Mouse (Mus musculus): ENCODE measurements around the gene Ddx27.

Ddx27 gene

DNA sequence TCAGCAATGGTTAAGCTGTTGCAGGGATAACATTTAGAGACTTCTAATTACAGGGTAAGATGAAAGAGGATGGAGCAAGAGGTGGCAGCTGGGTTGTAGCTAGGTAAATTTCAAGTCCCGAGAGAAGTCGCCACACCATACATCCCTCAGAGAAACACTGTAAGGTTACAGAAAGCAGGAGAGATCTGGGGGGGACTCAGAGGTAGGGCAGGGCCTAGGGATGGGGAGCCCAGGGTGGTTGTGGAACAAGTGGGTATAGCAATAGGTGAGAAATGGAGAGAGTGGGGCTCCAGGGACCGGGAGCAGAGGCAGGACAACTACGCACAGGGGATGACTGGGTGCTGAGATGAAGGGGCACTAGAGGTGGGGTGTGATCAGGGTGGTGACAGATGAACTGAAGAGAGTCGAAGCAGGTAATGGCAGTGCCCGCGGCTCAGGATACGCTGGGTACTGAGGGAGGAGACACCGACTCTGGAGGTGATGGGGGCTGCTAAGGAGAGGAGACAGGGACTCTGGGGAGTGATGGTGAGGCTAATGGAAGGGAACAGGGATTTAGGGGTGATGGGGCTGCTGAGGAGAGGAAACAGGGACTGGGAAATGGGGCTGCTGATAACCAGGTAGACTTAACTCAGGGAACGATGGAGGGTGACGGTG lies 46.5 kb downstream of the Ddx27 start:
- in situ Hi-C loops (cut with MboI, MseI): loop anchor here in 1 of 2 experiments (10.0 kb wide), 2 partner anchors 433 to 883 kb away; partner anchors contain the start of genes Rnf114 and Spata2

DNA sequence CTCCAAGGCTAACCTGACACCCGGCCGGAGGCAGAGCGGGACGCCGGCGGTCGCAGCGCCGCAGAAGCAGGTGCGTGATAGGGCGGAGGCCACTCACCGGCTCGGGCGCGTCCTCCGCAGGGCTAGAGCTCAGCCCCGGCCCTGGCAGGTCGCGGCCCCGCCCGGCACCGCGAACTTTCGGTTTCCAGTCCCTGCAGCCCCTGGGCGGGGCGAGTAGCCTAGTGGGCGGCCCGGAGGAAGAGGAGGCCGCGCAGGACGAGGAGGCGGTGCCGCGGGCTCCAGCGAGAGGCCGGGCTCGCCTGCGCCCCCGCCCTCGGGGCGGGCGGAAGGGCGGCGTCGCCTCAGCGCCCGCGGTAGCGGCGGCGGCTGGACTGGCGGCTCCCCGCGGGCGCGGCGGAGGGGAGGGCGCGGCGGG lies 47.5 kb downstream of the Ddx27 start:
- in situ Hi-C loops (cut with MboI, MseI): loop anchor here in 1 of 2 experiments (10.0 kb wide), 2 partner anchors 432 to 882 kb away; partner anchors contain the start of genes Rnf114 and Spata2

DNA sequence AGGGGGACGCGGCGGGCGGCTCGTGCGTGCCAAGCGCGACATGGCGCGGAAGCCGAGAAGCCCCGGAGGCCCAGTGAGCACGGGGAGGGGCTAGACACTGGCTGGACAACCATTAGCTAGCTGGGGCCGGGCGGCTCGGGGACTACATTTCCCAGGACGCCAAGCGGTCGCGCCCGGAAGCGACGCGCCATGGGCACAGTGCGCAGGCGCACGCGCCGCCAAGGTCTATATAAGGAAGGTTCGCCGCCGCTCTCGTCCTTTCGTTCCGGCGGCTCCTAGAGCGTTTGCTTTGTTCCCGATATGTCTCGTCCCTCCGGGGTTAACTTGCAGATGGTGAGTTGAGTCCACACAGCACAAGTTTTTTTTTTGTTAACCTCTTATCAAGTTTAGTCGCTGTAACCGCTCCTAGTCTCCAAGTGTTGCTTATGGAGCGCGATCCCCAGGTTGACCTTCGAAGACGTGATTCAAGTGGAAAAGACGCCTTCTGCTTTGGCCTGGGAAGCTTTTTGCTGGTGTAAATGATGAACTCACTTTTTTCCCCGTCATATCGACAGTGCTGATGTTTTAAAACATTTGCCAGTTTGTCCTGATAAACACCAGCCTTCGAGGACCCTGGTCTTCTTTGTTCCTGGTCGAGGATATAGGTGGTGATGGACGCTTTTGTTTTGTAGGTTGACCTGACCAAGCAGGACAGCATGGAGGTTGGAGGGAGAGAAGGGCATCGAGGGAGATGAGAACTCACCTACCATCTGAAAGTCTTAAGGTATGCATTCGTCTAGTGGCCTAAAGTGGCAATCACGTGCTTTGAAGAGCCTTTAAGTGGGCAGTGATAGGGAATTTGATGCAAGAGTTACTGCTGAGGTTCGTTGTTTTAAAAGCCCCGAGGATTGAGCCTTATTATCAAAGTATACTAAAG lies 48.2 kb downstream of the Ddx27 start, which contains the start of gene Znfx1:
TSS of gene Znfx1 (minus strand) at position 51 of the 916 bp plus-strand sequence.
- in situ Hi-C loops (cut with MboI, MseI): loop anchor here in 1 of 2 experiments (10.0 kb wide), 2 partner anchors 432 to 882 kb away; partner anchors contain the start of genes Rnf114 and Spata2

DNA sequence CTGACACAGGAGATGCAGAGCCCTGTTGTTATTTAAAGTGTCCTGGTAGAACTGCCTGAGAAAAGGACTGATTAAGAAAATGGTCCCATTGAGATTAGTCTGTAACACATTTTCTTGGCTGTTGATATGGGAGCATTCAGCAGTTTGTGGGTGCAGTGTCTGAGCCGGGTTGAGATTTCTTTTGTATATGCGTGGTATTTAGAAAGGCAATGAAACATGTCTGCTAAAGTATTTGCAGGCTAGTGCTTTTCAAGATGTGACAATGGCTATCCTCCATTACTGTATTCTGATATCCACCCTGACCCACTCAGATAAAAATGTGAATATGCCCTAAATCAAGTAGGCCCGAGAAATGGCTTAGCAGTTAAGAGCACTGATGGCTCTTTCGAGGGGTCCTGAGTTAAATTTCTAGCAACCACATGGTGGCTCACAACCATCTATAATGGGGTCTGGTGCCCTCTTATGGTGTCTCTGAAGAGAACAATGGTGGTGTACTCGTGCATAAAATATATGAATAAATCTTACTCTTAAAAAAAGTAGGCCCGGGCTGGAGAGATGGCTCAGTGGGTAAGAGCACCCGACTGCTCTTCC lies 49.0 kb downstream of the Ddx27 start:
- in situ Hi-C loops (cut with MboI, MseI): loop anchor here in 1 of 2 experiments (10.0 kb wide), 2 partner anchors 431 to 881 kb away; partner anchors contain the start of genes Rnf114 and Spata2

DNA sequence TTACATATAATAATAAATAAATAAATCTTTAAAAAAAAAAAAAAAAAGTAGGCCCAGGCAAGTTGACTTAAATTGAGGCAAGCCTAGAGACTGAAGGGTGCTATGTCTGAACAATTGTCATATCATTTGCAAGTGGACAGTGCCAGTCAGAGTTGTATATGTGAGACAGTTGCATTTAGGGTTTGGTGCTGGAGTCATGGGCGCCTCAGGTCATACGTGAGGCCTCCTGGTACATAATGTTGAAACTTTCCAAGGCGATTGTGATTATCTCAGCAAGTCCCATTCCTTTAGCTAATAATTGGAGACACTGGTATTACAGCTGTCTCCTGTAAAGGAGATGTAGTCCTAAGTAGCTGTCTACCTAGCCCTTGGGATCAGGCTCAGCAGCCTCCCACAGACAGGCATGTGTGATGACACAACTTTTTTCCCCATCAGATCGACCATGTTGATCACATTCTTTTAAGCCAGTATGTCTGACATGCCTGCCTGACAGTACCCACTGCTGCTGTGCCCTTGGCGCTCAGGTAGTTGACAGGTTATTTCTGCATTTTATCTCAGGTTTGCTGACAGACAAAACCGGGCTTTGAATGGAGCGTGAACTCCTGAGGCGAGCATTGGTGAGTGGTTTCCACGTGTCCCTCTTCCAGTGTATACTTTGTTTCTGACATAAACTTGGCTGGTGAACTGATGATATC lies 49.8 kb downstream of the Ddx27 start:
- in situ Hi-C loops (cut with MboI, MseI): loop anchor here in 1 of 2 experiments (10.0 kb wide), 2 partner anchors 430 to 880 kb away; partner anchors contain the start of genes Rnf114 and Spata2

DNA sequence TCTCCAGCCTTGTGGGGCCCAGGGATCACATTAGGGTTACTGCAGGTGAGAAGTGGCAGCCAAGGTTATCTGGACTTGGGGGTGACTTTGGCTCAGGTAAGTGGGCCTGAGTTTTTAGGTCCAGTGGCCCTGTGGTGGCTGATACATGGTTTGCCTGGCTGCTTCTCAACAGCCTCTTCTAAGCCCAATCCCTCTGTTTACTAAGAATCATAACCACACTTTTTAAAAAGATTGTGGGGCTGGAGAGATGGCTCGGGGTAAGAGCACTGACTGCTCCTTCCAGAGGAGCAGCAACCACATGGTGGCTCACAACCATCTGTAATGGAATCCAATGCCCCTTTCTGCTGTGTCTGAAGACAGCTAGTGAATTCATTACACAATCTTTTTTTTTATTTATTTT lies 51.0 kb downstream of the Ddx27 start:
- in situ Hi-C loops (cut with MboI, MseI): loop anchor here in 1 of 2 experiments (10.0 kb wide), 2 partner anchors 429 to 879 kb away; partner anchors contain the start of genes Rnf114 and Spata2

DNA sequence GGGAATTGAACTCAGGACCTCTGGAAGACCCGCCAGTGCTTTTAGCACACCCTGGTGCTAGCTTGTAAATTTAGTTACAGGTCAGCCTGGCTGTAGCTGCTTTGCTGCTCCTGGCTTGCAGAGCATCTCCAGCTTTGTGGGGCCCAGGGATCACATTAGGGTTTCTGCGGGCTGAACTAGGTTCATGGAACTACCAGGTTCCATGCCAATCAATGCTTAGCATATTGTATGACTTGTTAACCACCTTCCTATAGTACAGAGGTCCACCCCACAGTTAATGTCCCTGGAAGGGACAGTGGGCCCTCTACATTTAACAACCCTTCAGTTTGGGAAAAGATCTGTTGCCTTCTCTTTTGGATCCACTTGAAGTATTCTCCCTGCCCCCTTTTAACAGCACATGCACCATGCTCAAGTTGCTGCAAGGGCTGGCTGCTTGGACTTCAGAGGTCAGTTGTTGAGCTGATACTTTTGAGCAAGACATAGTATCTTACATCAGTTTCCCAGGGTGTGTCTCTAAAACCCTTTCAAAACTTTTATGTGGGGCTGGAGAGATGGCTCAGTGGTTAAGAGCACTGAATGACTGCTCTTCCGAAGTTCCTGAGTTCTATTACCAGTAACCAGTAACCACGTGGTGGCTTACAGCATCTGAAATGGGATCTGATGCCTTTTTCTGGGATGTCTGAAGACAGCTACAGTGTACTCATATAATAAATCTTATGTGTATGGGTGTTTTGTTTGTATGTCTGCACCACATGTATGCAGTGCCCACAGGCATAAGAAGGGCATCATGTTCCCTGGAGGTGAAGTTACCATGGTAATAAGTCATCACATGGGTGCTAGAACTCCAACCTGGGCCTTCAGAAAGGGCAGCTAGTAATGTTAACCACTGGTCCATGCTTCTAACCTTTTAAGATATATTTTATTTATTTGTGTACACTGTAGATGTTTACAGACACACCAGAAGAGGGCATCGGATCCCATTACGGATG lies 51.8 kb downstream of the Ddx27 start:
- in situ Hi-C loops (cut with MboI, MseI): loop anchor here in 1 of 2 experiments (10.0 kb wide), 2 partner anchors 428 to 878 kb away; partner anchors contain the start of genes Rnf114 and Spata2

DNA sequence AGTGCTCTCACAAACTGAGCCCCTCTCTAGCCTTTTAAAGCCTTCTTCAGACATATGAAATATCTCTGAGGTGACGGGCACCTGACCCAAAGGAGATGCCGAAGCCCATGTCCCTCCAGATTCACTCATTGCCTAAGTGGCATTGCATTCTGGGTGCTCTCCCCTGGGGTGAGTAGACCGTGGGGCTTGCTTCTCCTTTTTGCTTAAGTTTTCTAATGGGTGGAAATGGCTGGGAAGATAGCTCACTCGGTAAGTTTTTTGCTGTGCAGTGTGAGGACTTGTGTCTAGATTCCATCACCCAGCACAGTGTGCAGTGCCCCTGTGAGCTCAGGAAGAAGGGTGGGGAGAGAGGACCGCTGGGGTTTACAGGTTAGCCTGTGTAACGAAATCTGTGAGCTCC lies 52.6 kb downstream of the Ddx27 start:
- in situ Hi-C loops (cut with MboI, MseI): loop anchor here in 1 of 2 experiments (10.0 kb wide), 2 partner anchors 427 to 877 kb away; partner anchors contain the start of genes Rnf114 and Spata2

DNA sequence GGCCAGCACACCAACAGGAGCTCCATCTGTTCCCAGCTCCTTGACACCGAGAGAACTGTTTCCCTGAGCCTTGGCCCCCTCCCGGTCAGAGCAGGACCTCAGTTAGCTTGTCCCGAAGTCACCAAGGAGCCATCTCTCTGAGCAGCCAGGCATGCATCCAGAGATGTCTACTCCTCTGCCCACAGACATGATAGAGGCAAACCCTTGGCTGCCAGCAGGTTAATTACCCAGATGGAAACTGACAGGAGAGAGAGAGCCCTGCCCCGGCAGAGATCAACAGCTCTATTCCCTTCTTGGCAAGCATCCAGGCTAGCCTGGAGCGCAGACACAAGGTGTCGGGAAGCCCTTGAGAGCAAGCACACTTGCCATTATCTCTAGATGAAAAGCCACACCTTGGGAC lies 55.3 kb downstream of the Ddx27 start:
- in situ Hi-C loops (cut with MboI, MseI): loop anchor here (5.0 kb wide), 3 partner anchors 42 to 147 kb away; no protein-coding TSS in a partner anchor

DNA sequence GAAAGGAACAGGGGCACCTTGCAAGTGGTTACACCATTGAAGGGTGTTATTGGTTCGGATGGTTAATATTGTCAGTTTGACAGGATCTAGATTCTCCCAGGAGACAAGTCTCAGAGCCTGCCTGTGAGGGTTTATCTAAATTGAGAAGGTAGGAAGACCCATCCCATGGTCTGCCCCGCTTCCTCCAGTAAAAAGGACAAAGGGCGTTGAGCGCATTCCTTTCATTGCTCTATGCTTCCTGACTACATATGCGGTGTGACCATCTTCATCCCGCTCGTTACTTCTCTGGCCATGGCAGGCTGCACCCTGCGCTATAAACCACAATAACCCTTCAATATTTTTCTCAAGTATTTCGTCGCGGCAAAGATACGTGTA lies 56.3 kb downstream of the Ddx27 start:
- in situ Hi-C loops (cut with MboI, MseI): loop anchor here (5.0 kb wide), 3 partner anchors 41 to 146 kb away; no protein-coding TSS in a partner anchor

DNA sequence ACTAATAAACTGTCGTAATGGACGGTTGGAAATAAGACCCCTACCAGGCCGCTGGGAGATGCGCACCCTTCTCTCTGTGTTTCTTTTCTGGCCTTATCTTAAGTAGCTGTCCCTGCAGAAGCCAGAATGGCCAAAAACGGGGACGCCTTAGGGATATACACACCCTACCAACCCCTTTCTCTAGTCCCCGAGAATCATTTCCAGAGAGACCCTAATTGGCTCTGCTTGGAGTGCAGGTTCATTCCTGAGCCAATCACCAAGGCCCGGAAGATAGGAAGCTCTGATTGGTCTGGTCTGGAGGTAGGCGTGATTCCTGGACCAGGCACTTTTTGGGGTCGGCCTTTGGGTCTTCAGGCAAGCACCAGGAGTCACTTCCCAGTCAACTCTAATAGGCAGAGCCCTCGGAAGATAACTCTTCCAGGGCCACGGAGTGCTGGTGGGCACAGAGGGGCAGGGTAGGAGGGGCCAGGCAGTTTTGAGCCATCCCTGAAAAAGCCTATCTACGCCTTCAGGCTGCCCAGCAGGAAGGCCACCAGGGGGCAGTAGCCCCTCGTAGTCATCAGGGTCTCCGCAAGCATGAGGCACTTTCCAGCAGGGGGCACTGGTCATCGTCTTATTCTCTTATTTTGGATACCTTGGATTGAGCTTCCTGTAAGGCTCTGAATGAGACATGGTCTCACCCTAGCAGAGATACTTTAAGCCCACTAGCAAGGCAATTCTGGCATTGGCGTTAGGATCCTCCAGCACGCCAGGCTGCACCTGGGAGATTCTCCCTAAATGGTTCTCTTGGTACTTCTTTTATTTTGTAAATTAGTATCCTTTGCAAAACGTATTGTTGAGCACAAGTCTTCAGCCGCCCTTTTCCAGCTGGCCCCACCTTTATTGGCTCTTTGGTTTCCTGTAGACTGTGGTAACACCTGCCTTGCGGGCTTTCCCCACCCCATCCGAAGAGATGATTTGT lies 56.9 kb downstream of the Ddx27 start:
- in situ Hi-C loops (cut with MboI, MseI): loop anchor here (5.0 kb wide), 3 partner anchors 40 to 145 kb away; no protein-coding TSS in a partner anchor

DNA sequence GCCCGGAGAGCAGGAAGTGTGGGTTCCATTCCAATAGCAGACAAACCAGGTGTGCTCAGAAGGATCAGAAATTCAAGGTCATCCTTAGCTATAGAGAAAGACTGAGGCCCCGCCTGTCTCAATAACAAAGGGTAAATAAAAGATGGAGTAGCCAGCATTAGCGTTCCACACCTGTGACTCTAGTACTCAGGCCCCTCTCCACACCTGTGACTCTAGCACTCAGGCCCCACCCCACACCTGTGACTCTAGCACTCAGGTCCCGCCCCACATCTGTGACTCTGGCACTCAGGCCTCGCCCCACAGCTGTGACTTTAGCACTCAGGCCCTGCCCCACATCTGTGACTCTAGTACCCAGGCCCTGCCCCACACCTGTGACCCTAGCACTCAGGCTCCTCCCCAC lies 59.6 kb downstream of the Ddx27 start:
- in situ Hi-C loops (cut with MboI, MseI): loop anchor here (5.0 kb wide), 3 partner anchors 38 to 143 kb away; no protein-coding TSS in a partner anchor

DNA sequence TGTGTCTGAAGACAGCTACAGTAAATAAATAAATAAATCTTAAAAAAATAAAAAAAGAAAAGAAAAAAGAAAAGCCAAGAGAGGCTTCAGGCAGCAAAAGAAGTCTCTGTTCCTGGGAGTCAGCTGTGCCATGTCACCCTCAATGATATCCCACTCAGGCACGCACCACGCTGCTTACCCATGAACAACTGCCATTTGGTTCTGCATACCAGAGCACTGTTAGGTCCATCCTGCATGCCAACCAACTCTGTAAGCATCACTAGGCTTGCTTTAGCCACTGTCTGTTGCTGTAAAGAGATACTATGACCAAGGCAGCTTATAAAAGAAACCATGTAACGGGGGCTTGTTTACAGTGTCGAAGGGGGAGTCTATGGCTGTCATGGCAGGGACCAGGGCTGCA lies 61.4 kb downstream of the Ddx27 start:
- in situ Hi-C loops (cut with MboI, MseI): no loop called here

DNA sequence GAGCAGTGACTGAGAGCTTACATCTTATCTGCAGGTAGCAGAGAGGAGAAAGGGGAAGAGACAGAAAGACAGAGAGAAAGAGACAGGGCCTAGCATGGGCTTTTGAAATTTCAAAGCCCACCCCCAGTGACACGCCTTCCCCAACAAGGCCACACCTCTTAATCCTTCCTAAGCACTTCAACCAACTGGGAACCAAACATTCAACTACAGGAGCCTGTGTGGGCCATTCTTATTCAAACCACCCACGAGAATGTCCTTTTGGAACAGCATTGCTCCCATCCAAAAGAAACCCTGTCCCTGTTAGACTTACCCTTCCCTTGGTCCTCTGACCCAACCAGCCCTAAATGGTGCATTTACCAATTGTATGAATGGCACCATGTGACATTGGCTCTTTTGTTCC lies 61.8 kb downstream of the Ddx27 start:
- in situ Hi-C loops (cut with MboI, MseI): no loop called here

DNA sequence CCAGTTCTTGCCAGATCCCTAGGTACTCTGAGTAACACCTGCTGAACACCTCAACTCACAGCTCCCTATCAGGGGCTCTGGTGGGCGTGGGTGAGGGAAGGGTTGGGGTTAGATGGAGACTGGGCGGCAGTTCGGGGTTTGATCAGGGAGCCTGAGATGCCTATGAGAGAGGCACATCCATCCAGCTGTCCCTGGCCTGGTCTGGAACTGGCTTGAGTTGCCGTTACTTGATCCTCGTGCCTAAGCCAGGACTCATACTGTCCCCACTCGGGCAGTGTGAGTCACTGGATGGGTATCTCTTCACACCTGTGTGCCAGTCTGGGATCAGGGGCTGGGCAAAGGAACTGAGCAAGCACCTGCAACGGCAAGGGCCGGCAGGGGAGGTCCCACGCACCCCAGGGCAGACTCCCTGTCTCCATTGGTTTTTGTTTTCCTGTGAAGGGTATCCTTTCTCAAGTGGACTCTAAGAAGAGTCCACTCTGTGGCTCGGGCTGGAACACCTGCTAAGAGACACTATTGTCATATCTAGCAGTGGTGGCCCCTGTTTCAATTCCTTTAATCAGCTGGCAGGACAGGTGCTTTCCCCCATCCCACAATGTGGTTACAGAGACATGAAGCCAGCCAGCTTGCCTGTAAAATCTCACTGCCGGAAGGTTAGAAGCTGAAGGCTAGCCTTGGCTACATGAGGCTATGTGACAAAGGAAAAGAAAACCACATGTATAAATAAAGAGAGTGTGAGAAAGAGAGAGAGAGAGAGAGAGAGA lies 62.4 kb downstream of the Ddx27 start:
- in situ Hi-C loops (cut with MboI, MseI): no loop called here

DNA sequence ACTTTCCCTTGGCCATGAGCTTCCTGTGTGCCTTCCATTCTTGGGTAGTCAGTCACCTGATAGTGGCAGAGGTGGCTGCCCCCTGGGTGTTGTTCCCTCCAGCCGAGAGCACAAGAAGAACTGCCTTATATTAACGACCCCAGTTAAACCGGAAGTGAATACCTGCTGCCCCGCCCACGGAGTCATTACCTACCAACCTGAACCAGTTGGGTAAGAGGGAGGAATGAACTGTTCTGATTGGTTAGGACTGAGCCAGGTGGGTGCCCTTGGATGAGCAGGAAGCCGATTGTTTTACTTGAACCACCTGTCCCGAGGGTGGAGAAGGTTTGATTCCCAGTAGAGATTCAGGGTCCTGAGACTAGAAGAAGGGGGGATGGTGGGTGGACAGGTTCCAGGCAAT lies 63.5 kb downstream of the Ddx27 start:
- in situ Hi-C loops (cut with MboI, MseI): no loop called here

DNA sequence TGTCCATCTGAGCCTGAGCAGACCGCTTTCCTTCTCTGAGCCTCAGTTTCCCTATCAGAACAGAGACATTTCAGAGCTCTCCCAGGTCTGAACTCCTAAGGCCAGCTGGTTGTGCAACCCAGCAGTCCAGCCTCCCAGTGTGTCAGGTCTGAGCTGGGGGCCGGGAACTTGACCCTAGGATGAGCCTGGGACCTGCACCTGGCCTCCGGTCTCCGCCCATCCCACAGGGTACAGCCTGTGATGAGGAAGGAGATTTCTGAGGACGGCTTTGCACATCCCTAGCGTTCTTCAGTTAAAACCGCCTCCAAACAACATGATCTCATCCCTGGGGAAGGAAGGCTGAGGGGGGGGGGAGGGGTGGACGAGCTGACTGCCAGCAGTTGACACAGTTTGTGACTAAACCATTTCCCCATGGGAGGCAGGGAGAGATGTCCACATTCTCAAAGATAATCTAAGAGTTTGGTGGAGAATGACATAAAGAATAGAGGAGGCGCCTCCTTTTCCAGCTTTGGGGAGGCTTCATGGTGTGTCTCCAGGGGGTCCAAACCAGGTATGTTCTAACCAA lies 64.0 kb downstream of the Ddx27 start:
- in situ Hi-C loops (cut with MboI, MseI): no loop called here

Data from T-helper 17 cell (primary cell).